Mouse (Mus musculus) intestine, embryonic 14.5 days (tissue): ENCODE measurements around the gene Dnajc16. TPM values are rescaled to one million over a fixed set of nuclear protein-coding genes. Genes with fewer than 3 reads are reported as not detected.

ENCODE experiments used
- ATAC-seq: fragments of 200-750 bp; cut with Nextera tagmentation; replicated peaks from 2 replicates; pipeline ENCODE4 v1.8.0; 2017; ENCODE audit warnings: low read depth, moderate number of reproducible peaks, moderate TSS enrichment, moderate library complexity; ENCODE audit not compliant: low FRiP score, low TSS enrichment
- DNase-seq: peaks from one replicate; pipeline ENCODE4 v3.0.0-alpha.2; 2018; ENCODE audit warnings: low spot score
- H3K27ac ChIP-seq: fragments of 300-500 bp; sonication (generic); 2 replicates; pipeline ENCODE4 v1.5.1; 2014; ENCODE audit warnings: low read depth, mild to moderate bottlenecking, control low read depth
- H3K27me3 ChIP-seq: fragments of 300-500 bp; sonication (generic); replicated peaks from 2 replicates; pipeline ENCODE4 v1.6.1; 2014; ENCODE audit warnings: low read length, control low read depth; ENCODE audit not compliant: control insufficient read depth, insufficient read depth
- H3K36me3 ChIP-seq: fragments of 300-500 bp; sonication (generic); 2 replicates; pipeline ENCODE4 v1.6.1; 2014; ENCODE audit warnings: low read length, control low read depth; ENCODE audit not compliant: control insufficient read depth, insufficient read depth
- H3K4me1 ChIP-seq: fragments of 300-500 bp; sonication (generic); replicated peaks from 2 replicates; pipeline ENCODE4 v1.6.1; 2014; ENCODE audit warnings: low read length, control low read depth, mixed read lengths; ENCODE audit not compliant: control insufficient read depth, insufficient read depth
- H3K4me2 ChIP-seq: fragments of 300-500 bp; sonication (generic); 2 replicates; pipeline ENCODE4 v1.6.1; 2014; ENCODE audit warnings: low read length
- H3K4me3 ChIP-seq: fragments of 300-500 bp; sonication (generic); 2 replicates; pipeline ENCODE4 v1.5.1; 2014; ENCODE audit warnings: low read depth, low read length, control low read depth, mixed read lengths
- H3K9ac ChIP-seq: fragments of 300-500 bp; sonication (generic); 2 replicates; pipeline ENCODE4 v1.6.1; 2014; ENCODE audit warnings: mild to moderate bottlenecking, low read length
- H3K9me3 ChIP-seq: fragments of 300-500 bp; sonication (generic); 2 replicates; pipeline ENCODE4 v1.6.1; 2016; ENCODE audit warnings: low read length, control low read depth; ENCODE audit not compliant: control insufficient read depth
- WGBS: fragments of 180-500 bp; shearing (Covaris S2); extraction: QIAGEN DNeasy Blood & Tissue Kit; methylation state at CpG from one replicate; pipeline ENCODE4 v1.1.7; 2014; 5-methylcytosine and 5-hydroxymethylcytosine counted together
- polyA plus RNA-seq: library from polyadenylated mRNA; unstranded; fragments of >200 nt; fragmentation: Nextera tagmentation; extraction: Ambion mirVana; gene quantifications from 2 replicates; pipeline ENCODE4 v1.2.1, GENCODE M21; 2014

Dnajc16 gene
- polyA plus RNA-seq, 1 experiment from 2014 or later = 4.4 TPM

DNA sequence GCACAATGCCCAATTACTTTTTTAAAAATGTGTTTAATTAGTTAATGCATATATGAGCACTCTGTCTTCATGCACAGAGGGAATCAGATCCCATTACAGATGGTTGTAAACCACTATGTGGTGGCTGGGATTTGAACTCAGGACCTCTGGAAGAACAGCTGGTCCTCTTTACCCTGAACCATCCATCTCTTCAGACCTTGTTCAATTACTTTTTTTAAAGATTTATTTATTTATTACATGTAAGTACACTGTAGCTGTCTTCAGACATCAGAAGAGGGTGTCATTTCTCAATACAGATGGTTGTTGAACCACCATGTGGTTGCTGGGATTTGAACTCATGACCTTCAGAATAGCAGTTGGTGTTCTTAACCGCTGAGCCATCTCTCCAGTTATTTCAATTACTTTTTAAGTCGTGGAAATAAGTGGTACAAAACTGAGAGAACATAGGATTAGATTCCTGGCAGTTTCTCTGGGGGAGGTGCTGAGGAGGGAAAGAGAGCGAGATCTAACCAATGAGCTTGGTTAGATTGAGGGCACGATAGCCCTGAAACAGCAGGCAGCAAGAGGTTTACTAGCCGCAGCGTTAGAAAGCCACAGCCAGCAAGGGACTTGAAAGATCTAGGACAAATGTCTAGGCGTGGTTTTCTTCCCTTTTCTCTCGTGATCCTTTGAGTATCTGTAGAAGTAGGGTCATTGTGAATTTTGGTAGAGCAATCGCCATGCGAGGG, 2.0 kb upstream of the Dnajc16 start:
- no peaks in the 10 kb centered on the region for H3K27me3 ChIP-seq
- H3K4me3 ChIP-seq = peak overlapping the region; percentile 62
- peak overlapping the region; percentile 57 for H3K4me2 ChIP-seq
- peak overlapping the region; percentile 30; the same call in 1 of the 2 replicates for H3K9ac ChIP-seq
- WGBS = 11% methylated on average over 10 of the region's 10 CpGs
- peaks cover 16% of the 10 kb centered on the region for H3K36me3 ChIP-seq
- DNase-seq = no peak
- ATAC-seq = no peak
- H3K27ac ChIP-seq = peak overlapping the region; percentile 94
- H3K4me1 ChIP-seq = peaks cover 26% of the 10 kb centered on the region
- no peaks in the 10 kb centered on the region for H3K9me3 ChIP-seq

- DNase-seq (no peak), ATAC-seq (no peak)
- Histone ChIP-seq H3K4me1 (peaks cover 26% of the 10 kb centered on the region), H3K4me3 (no peak overlapping the region), H3K9ac (no peak overlapping the region), H3K4me2 (no peak overlapping the region), H3K27ac (no peak overlapping the region), H3K36me3 (peaks cover 16% of the 10 kb centered on the region), H3K27me3 (no peaks in the 10 kb centered on the region), H3K9me3 (no peaks in the 10 kb centered on the region)
- 87% methylated on average over 6 of the region's 8 CpGs for WGBS
Measured at GRCm38 (mm10) chr4:141791951-141792350, 1.2 kb upstream of the Dnajc16 start.

GRCm38 (mm10) chr4:141791486-141791885, 755 bp upstream of the Dnajc16 start:
- DNase-seq = no peak
- Histone ChIP-seq H3K4me3 (no peak overlapping the region), H3K9me3 (no peaks in the 10 kb centered on the region), H3K9ac (no peak overlapping the region), H3K4me1 (peaks cover 26% of the 10 kb centered on the region), H3K27me3 (no peaks in the 10 kb centered on the region), H3K4me2 (peak overlapping the region; percentile 94; the same call in 1 of the 2 replicates), H3K36me3 (peaks cover 14% of the 10 kb centered on the region), H3K27ac (no peak overlapping the region)
- ATAC-seq = no peak
- 94% methylated on average over 7 of the region's 7 CpGs for WGBS

- no peak for ATAC-seq
- WGBS = 39% methylated on average over 3 of the region's 3 CpGs
Measured at GRCm38 (mm10) chr4:141789564-141790218, 1.0 kb downstream of the Dnajc16 start.

GRCm38 (mm10) chr4:141787462-141787861, 3.3 kb downstream of the Dnajc16 start:
- Histone ChIP-seq H3K4me2 (no peak overlapping the region), H3K36me3 (peaks cover 43% of the 10 kb centered on the region), H3K9me3 (no peaks in the 10 kb centered on the region), H3K9ac (no peak overlapping the region), H3K27me3 (no peaks in the 10 kb centered on the region), H3K4me1 (peaks cover 7% of the 10 kb centered on the region; the same call in 1 of the 2 replicates), H3K27ac (no peak overlapping the region), H3K4me3 (no peak overlapping the region)
- WGBS = 91% methylated on average over 7 of the region's 7 CpGs
- no peak for ATAC-seq
- no peak for DNase-seq

More at GRCm38 (mm10) chr4:141789564-141790218, 1.0 kb downstream of the Dnajc16 start:
- peak overlapping the region; percentile 91 for H3K4me3 ChIP-seq
- peak overlapping the region; percentile 91 for H3K9ac ChIP-seq
- no peaks in the 10 kb centered on the region for H3K27me3 ChIP-seq
- no peak for DNase-seq
- H3K9me3 ChIP-seq = no peaks in the 10 kb centered on the region
- H3K4me2 ChIP-seq = peak overlapping the region; percentile 94
- H3K4me1 ChIP-seq = peaks cover 17% of the 10 kb centered on the region
- H3K36me3 ChIP-seq = peaks cover 22% of the 10 kb centered on the region
- H3K27ac ChIP-seq = peak overlapping the region; percentile 61; the same call in 1 of the 2 replicates

- no peaks in the 10 kb centered on the region for H3K9me3 ChIP-seq
- no peak overlapping the region for H3K27ac ChIP-seq
- no peak overlapping the region for H3K4me2 ChIP-seq
- peaks cover 47% of the 10 kb centered on the region for H3K36me3 ChIP-seq
- ATAC-seq (no peak), DNase-seq (no peak)
- peaks cover 7% of the 10 kb centered on the region; the same call in 1 of the 2 replicates for H3K4me1 ChIP-seq
- WGBS = 72% methylated on average over 6 of the region's 6 CpGs
- no peak overlapping the region for H3K4me3 ChIP-seq
- no peaks in the 10 kb centered on the region for H3K27me3 ChIP-seq
- H3K9ac ChIP-seq = no peak overlapping the region
Measured at GRCm38 (mm10) chr4:141787046-141787445, 3.7 kb downstream of the Dnajc16 start.

- 93% methylated on average over 13 of the region's 13 CpGs for WGBS
- ATAC-seq = no peak
- H3K27ac ChIP-seq = no peak overlapping the region
- H3K4me2 ChIP-seq = no peak overlapping the region
- H3K36me3 ChIP-seq = peaks cover 56% of the 10 kb centered on the region
- H3K9ac ChIP-seq = no peak overlapping the region
- H3K4me1 ChIP-seq = peaks cover 7% of the 10 kb centered on the region; the same call in 1 of the 2 replicates
- H3K4me3 ChIP-seq = no peak overlapping the region
- H3K9me3 ChIP-seq = no peaks in the 10 kb centered on the region
- no peaks in the 10 kb centered on the region for H3K27me3 ChIP-seq
- DNase-seq = no peak
Measured at GRCm38 (mm10) chr4:141786141-141786540, 4.6 kb downstream of the Dnajc16 start.

- Histone ChIP-seq H3K27ac (no peak overlapping the region), H3K9me3 (no peaks in the 10 kb centered on the region), H3K27me3 (no peaks in the 10 kb centered on the region), H3K4me1 (peaks cover 6% of the 10 kb centered on the region; the same call in 1 of the 2 replicates), H3K9ac (no peak overlapping the region), H3K36me3 (peaks cover 64% of the 10 kb centered on the region), H3K4me2 (no peak overlapping the region), H3K4me3 (no peak overlapping the region)
- DNase-seq (no peak), ATAC-seq (no peak)
- 79% methylated on average over 5 of the region's 5 CpGs for WGBS
Measured at GRCm38 (mm10) chr4:141784835-141785234, 5.9 kb downstream of the Dnajc16 start.
